14 mouse cellular contexts compared by ENCODE assay signal in the genomic region with DNA sequence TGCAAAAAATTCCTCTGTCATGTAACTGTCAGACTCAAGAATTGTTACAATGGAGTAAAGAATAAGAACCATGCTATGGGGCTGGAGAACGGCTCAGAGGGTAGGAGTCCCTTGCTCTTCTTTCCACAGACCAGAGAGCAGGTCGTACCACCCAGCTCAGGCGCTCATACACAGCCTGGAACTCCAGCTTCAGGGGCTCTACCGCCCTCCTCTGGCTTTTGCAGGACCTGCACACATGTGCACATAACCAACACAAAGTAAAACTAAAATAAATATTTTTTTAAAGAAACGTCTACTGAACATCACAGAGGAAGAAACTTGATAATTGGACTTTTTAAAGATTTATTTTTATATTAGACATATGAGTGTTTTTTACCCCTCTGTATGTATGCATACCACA. TPM values are rescaled to one million over a fixed set of nuclear protein-coding genes. Genes with fewer than 3 reads are reported as not detected.
A peak's percentile ranks its signal among the peaks of the same experiment; 100 is the strongest.
DNase-seq lines count a peak whose midpoint lies in the region; ATAC-seq and TF ChIP-seq lines count a peak whose summit lies in the region.
"Had no signal": no experiment of that assay in that cellular context is flagged by ENCODE, and none has a peak within 500 bp of the region (broad histone marks: within the 10 kb centered on the region; RNA-seq: fewer than 3 reads in every experiment).

No protein-coding gene starts in this region.

- 79% methylated on average over 5 of the region's 5 CpGs for WGBS in forebrain, postnatal 0 days
- WGBS in forebrain, embryonic 16.5 days: 82% methylated on average over 5 of the region's 5 CpGs

- H3K4me1 ChIP-seq in forebrain, postnatal 0 days (ENCODE audit: insufficient read depth): peaks cover 3% of the 10 kb centered on the region; the same call in 1 of the 2 replicates
- peaks cover 3% of the 10 kb centered on the region; the same call in 1 of the 2 replicates for H3K4me1 ChIP-seq in forebrain, embryonic 16.5 days (replicated peaks; ENCODE audit: control insufficient read depth, insufficient read depth, low read length)

- no peak overlapping the region for H3K4me3 ChIP-seq in forebrain, postnatal 0 days (ENCODE audit: low read depth, low read length)
- H3K4me3 ChIP-seq in forebrain, embryonic 16.5 days (replicated peaks; ENCODE audit: low read length): no peak overlapping the region
- H3K4me3 ChIP-seq in layer of hippocampus, adult 2 months: no peak overlapping the region
- H3K4me3 ChIP-seq: midbrain, embryonic 13.5 days; neural tube, embryonic 13.5 days had no signal

- H3K9ac ChIP-seq in forebrain, postnatal 0 days: no peak overlapping the region
- H3K9ac ChIP-seq in forebrain, embryonic 16.5 days (replicated peaks; ENCODE audit: low read depth, low read length): no peak overlapping the region
- H3K9ac ChIP-seq: midbrain, embryonic 13.5 days; neural tube, embryonic 13.5 days had no signal

- no peaks in the 10 kb centered on the region for H3K36me3 ChIP-seq in forebrain, postnatal 0 days (ENCODE audit: insufficient read depth)
- H3K36me3 ChIP-seq in forebrain, embryonic 16.5 days (ENCODE audit: control insufficient read depth, insufficient read depth): no peaks in the 10 kb centered on the region
- H3K36me3 ChIP-seq: midbrain, embryonic 13.5 days had no signal

- no peak overlapping the region for H3K27ac ChIP-seq in forebrain, postnatal 0 days (ENCODE audit: low read depth, low read length)
- H3K27ac ChIP-seq in forebrain, embryonic 16.5 days (ENCODE audit: low read length): no peak overlapping the region
- H3K27ac ChIP-seq in layer of hippocampus, adult 2 months: no peak overlapping the region
- H3K27ac ChIP-seq: midbrain, embryonic 13.5 days; neural tube, embryonic 13.5 days had no signal

- TF ChIP-seq CTCF in forebrain, postnatal 0 days (IDR thresholded peaks at IDR 0.05; ENCODE audit: low read depth): 0 out of 2 replicates have a peak, but pooled peaks have one; percentile 18
- peak; percentile 55 for TF ChIP-seq CTCF in layer of hippocampus, adult 2 months (conservative IDR thresholded peaks at IDR 0.05)
- peak; percentile 25; the same call in 1 of the 2 replicates for TF ChIP-seq CTCF in brain, embryonic 14.5 days (IDR thresholded peaks at IDR 0.05; ENCODE audit: borderline replicate concordance, extremely low read depth, insufficient read depth, insufficient read length)

- DNase-seq in forebrain, postnatal 0 days: no peak
- DNase-seq in layer of hippocampus, adult 2 months (ENCODE audit: low spot score in 2 of 2): no peak
- DNase-seq in layer of hippocampus, postnatal 36 days: no peak
- peak; percentile 25 for DNase-seq in 3T3-L1 (ENCODE audit: low read depth, low spot score)
- DNase-seq in brain, embryonic 14.5 days (ENCODE audit: low read depth): no peak
- DNase-seq: B cell, adult 2 months; cerebellum, adult 8-10 months; kidney, adult 8-10 months; right cerebral cortex, postnatal 14 days had no signal

- no peak for TF ChIP-seq POLR2A in brain, embryonic 14.5 days (IDR thresholded peaks at IDR 0.05; ENCODE audit: borderline replicate concordance, extremely low read depth, insufficient read depth, insufficient read length, poor library complexity, severe bottlenecking)

- no peaks in the 10 kb centered on the region for H3K9me3 ChIP-seq in forebrain, postnatal 0 days (ENCODE audit: low read length)
- H3K9me3 ChIP-seq in forebrain, embryonic 16.5 days (ENCODE audit: control insufficient read depth, low read length): no peaks in the 10 kb centered on the region
- H3K9me3 ChIP-seq: midbrain, embryonic 13.5 days; neural tube, embryonic 13.5 days had no signal

- H3K27me3 ChIP-seq in forebrain, postnatal 0 days (ENCODE audit: insufficient read depth, low read length): no peaks in the 10 kb centered on the region
- H3K27me3 ChIP-seq in forebrain, embryonic 16.5 days (replicated peaks; ENCODE audit: control insufficient read depth, insufficient read depth, low read length): no peaks in the 10 kb centered on the region

- no peak overlapping the region for H3K4me2 ChIP-seq in forebrain, postnatal 0 days (ENCODE audit: low read depth)
- no peak overlapping the region for H3K4me2 ChIP-seq in forebrain, embryonic 16.5 days (ENCODE audit: low read length)
- H3K4me2 ChIP-seq: midbrain, embryonic 13.5 days; neural tube, embryonic 13.5 days had no signal

- no peak for ATAC-seq in forebrain, postnatal 0 days
- ATAC-seq in forebrain, embryonic 16.5 days: no peak
- no peak for ATAC-seq in inflammation-experienced regulatory T-cells, adult 6 months
- ATAC-seq in erythroid progenitor cell, adult 5-6 weeks (replicated peaks; ENCODE audit: low FRiP score, poor library complexity, severe bottlenecking): no peak
- ATAC-seq: midbrain, embryonic 13.5 days had no signal

RNA-seq across cellular contexts. Expression of a gene that starts 1.6 kb away (rescaled TPM):
- total RNA-seq in forebrain, postnatal 0 days (2014; rRNA removed): 28.2 and 28.6 TPM in 2 replicates
- polyA plus RNA-seq in forebrain, postnatal 0 days (2015; fragmentation: Nextera tagmentation; extraction: Ambion mirVana): 6.4 and 8.9 TPM in 2 replicates
- polyA plus RNA-seq in forebrain, embryonic 16.5 days (2015; fragmentation: Nextera tagmentation; extraction: Ambion mirVana): 9.0 and 10.3 TPM in 2 replicates
- total RNA-seq in layer of hippocampus, adult 2 months (2021): 10 to 100 TPM; 54.8 to 70.0 TPM
- total RNA-seq in layer of hippocampus, postnatal 36 days (2021): 10 to 100 TPM; 61.0 to 62.6 TPM
- polyA plus RNA-seq in brain, embryonic 14.5 days (2012; rRNA removed): 4.2 and 8.7 TPM in 2 replicates
- not detected for polyA plus RNA-seq in inflammation-experienced regulatory T-cells, adult 6 months (2017; shearing (Covaris generic))
- total RNA-seq in erythroid progenitor cell, adult 5-6 weeks (2015; ENCODE audit: low replicate concordance): not detected in 2 replicates
- not detected in 2 replicates for total RNA-seq in erythroid progenitor cell, adult 5-6 weeks (2017; ENCODE audit: low replicate concordance)

Comparison
In these comparisons a context has a peak if more than half of its experiments do, and no peak if none do; other contexts are left out.
1. RNA of a gene that starts 1.6 kb away (total RNA-seq): 54.8 to 70.0 TPM in layer of hippocampus, adult 2 months, 61.0 to 62.6 TPM in layer of hippocampus, postnatal 36 days and 28.2 to 28.6 TPM in forebrain, postnatal 0 days; not detected in erythroid progenitor cell, adult 5-6 weeks; every median in the first group is over 10 times any median in the second.
2. Peak in every context shown above with its lines, with median percentiles within 50 percentile points of each other: CTCF ChIP-seq.